Mouse (Mus musculus): ENCODE measurements at regions not wholly inside any gene's neighbourhood (a gene's known extent, or its start where the extent isn't known, plus 50 kb on each side); places are given as distances from the start of the nearest gene placed in this dataset.
A peak's percentile ranks its signal among the peaks of the same experiment; 100 is the strongest.

DNA sequence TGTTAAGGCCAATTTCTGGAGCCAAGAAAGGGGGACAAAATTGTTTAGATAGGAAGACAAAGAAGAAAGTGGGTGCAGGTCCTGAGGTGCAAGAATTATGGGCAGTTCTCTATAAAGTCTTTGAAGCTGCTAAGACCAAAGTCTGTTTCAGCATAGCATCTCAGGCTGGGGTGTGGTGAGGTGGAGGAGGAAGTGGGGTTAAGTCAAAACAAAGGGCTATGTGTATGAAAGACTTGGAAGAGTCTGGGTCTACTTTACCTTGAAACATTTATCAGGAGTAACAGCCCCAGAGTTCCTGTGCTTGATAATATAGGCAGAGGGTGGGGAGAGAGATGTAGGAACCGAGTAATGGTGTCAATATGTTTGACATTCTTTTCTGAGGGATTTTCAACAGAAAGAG, 125.4 kb upstream of the Tex13c2 start:
- WGBS: 61% methylated on average over 1 of the region's 1 CpGs
- Histone ChIP-seq H3K36me3 (no peaks in the 10 kb centered on the region), H3K9ac (no peak overlapping the region), H3K27me3 (no peaks in the 10 kb centered on the region), H3K4me1 (no peaks in the 10 kb centered on the region), H3K4me2 (no peak overlapping the region), H3K4me3 (no peak overlapping the region), H3K27ac (no peak overlapping the region), H3K9me3 (no peaks in the 10 kb centered on the region)
- no peak for ATAC-seq (ENCODE audit: insufficient number of reproducible peaks, low FRiP score, low TSS enrichment, low read depth)

DNA sequence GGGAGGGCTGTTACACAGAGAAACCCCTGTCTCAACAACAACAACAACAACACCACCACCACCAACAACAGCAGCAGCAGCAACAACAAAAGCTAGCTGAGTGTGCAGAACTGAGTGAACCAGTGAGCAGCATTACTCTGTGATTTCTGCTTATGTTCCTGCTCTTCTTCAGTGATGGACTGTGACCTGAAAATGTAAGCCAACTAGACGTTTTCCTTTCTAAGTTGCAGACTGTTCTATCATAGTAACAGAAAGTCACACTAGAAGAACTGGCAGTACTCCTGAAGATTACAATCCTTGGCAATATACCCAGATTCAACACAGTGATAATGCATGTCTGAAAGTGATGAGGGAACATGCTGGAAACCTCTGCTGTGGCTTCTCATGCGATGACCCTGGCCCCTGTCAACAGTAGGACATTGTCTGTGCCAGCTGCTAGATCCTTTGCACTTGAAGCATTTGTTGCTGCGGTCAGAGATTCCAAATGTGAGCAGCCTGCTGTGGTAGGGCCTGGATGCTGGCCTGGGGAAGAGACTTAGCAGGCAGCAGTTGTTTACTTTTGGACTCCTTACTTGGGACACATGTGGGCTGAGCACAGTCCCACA, 115.6 kb upstream of the Tex13c2 start:
- no peak for ATAC-seq (ENCODE audit: insufficient number of reproducible peaks, low FRiP score, low TSS enrichment, low read depth)
- no peak overlapping the region for H3K27ac ChIP-seq

DNA sequence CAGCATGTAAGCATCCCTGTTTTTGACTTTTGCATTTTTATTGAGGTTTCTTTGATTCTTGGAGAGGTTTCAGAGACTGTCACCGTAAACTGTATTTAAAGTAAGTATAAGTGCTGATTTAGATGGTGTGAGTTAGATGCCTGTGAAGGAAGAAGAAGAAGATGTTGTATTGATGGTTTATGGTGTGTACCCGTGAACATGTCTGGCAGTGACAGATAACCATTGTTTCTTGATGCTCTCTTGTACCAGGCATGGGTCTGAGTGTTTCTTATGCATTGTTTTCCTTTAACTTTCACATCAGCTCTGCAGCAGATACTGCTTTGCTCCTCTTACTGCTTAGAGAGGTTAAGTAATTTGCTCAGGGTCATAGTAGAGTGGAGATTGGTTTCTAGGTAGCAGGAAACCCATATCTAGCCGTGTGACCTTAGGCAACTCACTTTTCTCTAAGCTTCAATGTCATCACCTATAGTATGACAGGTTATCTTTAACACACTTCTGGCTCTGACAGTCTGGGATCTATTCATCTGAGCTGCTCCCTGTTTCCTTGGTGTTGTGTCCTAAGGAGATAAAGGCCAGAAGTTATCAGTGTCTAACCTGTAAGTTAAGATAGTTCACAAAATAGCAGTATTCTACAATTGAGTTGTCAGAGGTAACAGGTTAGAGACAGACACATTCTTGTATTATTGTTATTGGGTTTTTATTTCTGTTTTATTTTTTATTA, 95.5 kb upstream of the Tex13c2 start:
- Histone ChIP-seq H3K4me1 (no peaks in the 10 kb centered on the region), H3K4me2 (no peak overlapping the region), H3K27ac (no peak overlapping the region), H3K4me3 (no peak overlapping the region), H3K9ac (no peak overlapping the region), H3K27me3 (no peaks in the 10 kb centered on the region), H3K36me3 (no peaks in the 10 kb centered on the region), H3K9me3 (no peaks in the 10 kb centered on the region)
- 73% methylated on average over 3 of the region's 3 CpGs for WGBS
- no peak for ATAC-seq (ENCODE audit: insufficient number of reproducible peaks, low FRiP score, low TSS enrichment, low read depth)

More for the DNA sequence above, 115.6 kb upstream of the Tex13c2 start:
- Histone ChIP-seq H3K36me3 (no peaks in the 10 kb centered on the region), H3K9me3 (no peaks in the 10 kb centered on the region), H3K4me2 (no peak overlapping the region), H3K27me3 (no peaks in the 10 kb centered on the region), H3K4me1 (no peaks in the 10 kb centered on the region), H3K9ac (no peak overlapping the region), H3K4me3 (no peak overlapping the region)
- 61% methylated on average over 3 of the region's 3 CpGs for WGBS

DNA sequence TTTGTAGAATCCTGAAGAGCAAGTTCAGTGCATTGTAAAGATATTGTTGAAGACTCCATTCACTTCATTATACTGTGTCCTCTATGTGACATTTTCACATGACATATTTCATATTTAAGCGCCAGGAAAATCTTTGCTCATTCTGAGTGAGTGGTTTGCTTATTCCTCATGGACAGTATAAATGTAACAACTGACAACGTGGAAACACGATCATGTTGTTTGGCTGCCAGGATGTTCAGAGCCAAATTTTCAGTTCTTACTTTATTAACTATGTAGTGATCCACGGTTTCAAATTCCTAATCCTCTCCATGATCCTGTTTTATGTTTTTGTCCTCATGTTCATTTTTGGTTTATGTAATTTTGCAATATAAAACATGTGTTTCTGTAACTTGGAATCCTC, 93.0 kb upstream of the Tex13c2 start:
- Histone ChIP-seq H3K4me1 (no peaks in the 10 kb centered on the region), H3K9me3 (no peaks in the 10 kb centered on the region), H3K27me3 (no peaks in the 10 kb centered on the region), H3K9ac (no peak overlapping the region), H3K27ac (no peak overlapping the region), H3K4me2 (no peak overlapping the region), H3K4me3 (no peak overlapping the region), H3K36me3 (no peaks in the 10 kb centered on the region)
- 51% methylated on average over 4 of the region's 4 CpGs for WGBS
- no peak for ATAC-seq (ENCODE audit: insufficient number of reproducible peaks, low FRiP score, low TSS enrichment, low read depth)

DNA sequence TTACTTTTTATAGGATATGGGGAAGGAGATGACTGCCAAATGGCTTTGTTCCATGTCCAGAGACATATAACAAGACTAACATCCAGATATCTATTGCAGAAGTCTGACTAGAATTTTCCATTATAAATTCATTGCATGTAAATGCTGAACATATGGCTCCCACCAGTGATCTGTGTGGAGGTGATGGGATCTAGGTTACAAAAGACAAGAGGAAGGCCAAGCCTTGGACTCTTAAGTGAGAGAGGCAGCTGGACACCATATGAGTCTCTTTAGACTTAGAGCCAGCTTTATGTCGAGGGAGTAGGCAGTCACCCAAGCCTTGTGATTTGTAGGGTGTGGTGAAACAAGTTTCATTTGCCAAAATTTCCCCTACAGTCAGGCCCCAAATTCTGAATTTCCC, 90.7 kb upstream of the Tex13c2 start:
- Histone ChIP-seq H3K4me1 (no peaks in the 10 kb centered on the region), H3K27ac (0 out of 2 replicates have a peak overlapping the region, but pooled peaks have one; percentile 54), H3K9me3 (no peaks in the 10 kb centered on the region), H3K27me3 (no peaks in the 10 kb centered on the region), H3K4me3 (no peak overlapping the region), H3K36me3 (no peaks in the 10 kb centered on the region), H3K9ac (no peak overlapping the region), H3K4me2 (no peak overlapping the region)
- ATAC-seq (ENCODE audit: insufficient number of reproducible peaks, low FRiP score, low TSS enrichment, low read depth): peak; percentile 90
- 38% methylated on average over 1 of the region's 1 CpGs for WGBS

DNA sequence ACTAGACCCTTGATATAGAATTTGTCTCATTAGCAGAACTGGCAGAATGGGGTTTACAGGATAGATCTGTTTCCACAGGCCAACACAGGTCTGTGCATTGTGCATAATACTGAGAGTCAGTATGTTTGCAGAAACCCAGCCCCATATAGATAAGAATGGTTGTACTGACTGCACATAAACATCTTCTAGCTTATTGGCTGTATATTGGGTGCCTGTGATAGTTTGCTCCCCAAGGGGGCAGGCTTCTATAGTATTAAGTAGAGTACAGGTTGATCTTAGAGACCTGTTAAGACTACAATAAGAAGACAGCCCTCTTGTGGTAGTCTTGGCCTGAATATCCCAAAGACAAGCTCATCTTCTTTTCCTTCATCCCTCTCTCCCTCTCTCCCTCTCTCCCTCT, 90.1 kb upstream of the Tex13c2 start:
- Histone ChIP-seq H3K9ac (no peak overlapping the region), H3K36me3 (no peaks in the 10 kb centered on the region), H3K27me3 (no peaks in the 10 kb centered on the region), H3K4me3 (no peak overlapping the region), H3K9me3 (no peaks in the 10 kb centered on the region), H3K4me2 (no peak overlapping the region), H3K27ac (peak overlapping the region; percentile 54; the same call in 1 of the 2 replicates), H3K4me1 (no peaks in the 10 kb centered on the region)
- ATAC-seq (ENCODE audit: insufficient number of reproducible peaks, low FRiP score, low TSS enrichment, low read depth): peak; percentile 44; the same call in 1 of the 2 replicates

DNA sequence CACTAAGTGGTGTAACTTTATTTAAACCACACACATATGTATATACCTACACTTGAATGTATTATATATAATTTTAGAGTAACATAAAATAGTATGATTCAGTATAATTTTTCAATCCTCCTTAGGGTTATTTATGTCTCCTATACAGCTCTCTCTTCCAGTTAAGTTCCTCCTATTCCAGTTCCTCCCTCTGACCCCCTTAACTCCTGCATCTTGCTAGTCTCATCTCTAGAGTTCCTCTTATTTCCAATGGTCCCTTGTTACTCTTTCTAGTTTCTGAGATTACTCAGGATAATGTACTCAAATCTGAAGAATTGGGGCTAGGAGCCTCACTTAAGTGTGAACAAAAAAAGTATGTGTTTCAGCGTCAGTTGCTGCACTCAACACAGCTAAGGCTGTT, 88.4 kb upstream of the Tex13c2 start:
- no peak for ATAC-seq (ENCODE audit: insufficient number of reproducible peaks, low FRiP score, low TSS enrichment, low read depth)
- no peaks in the 10 kb centered on the region for H3K36me3 ChIP-seq
- H3K27me3 ChIP-seq: no peaks in the 10 kb centered on the region
- 90% methylated on average over 1 of the region's 1 CpGs for WGBS
- no peak overlapping the region for H3K9ac ChIP-seq
- no peak overlapping the region for H3K4me3 ChIP-seq
- no peak overlapping the region for H3K27ac ChIP-seq
- no peaks in the 10 kb centered on the region for H3K4me1 ChIP-seq
- no peak overlapping the region for H3K4me2 ChIP-seq
- H3K9me3 ChIP-seq: no peaks in the 10 kb centered on the region

DNA sequence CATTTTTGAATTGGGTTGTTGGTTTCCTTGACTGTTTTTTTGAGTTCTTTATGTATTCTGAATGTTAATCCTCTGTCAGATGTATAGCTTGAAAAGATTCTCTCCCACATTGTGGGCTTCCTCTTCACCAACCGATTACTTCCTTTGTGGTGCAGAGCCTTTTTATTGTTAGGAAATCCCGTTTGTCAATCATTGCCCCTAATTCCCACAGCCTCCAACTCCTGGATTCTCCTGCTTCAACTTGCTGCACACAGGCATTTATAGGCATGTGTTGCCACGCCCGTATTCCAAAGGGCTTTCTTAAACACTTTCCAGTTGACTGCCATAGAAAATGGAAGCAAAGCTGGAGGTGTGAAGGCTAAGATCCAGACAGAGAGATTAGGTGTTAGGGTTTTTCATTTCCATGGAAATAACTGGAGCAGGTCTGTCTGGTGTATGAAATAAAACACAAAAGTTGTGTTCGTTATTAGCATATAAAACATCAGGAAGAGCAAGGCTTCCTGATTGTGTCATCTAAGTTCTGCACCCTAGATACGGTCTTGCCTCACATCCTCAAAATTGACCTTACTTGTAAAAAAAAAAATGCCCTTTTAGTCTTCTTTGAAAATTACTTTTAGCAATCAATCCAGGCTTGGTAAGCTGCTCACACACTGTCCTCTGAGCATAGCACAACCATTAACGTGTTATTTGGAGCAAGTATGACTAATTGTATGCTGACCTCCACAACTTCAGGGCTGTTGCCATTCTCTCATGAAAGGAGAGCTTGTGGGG, 87.7 kb upstream of the Tex13c2 start:
- Histone ChIP-seq H3K9me3 (no peaks in the 10 kb centered on the region), H3K4me1 (no peaks in the 10 kb centered on the region), H3K4me3 (no peak overlapping the region), H3K4me2 (no peak overlapping the region), H3K9ac (no peak overlapping the region), H3K27ac (no peak overlapping the region), H3K36me3 (no peaks in the 10 kb centered on the region), H3K27me3 (no peaks in the 10 kb centered on the region)
- WGBS: 65% methylated on average over 7 of the region's 7 CpGs
- no peak for ATAC-seq (ENCODE audit: insufficient number of reproducible peaks, low FRiP score, low TSS enrichment, low read depth)

DNA sequence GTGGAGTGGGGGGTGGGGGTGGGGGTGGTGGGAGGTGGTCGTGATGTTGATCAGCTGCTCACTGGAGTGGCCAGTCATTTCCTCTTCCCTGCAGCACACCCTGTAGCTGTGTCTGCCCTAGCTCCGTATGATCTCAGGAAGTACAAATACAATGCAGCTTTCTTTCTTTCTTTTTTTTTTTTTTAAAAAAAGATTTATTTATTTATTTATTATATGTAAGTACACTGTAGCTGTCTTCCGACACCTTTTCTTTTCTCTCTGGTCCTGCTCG, 87.2 kb upstream of the Tex13c2 start:
- H3K4me3 ChIP-seq: no peak overlapping the region
- ATAC-seq (ENCODE audit: insufficient number of reproducible peaks, low FRiP score, low TSS enrichment, low read depth): no peak
- H3K27me3 ChIP-seq: no peaks in the 10 kb centered on the region
- no peak overlapping the region for H3K9ac ChIP-seq
- no peak overlapping the region for H3K4me2 ChIP-seq
- no peaks in the 10 kb centered on the region for H3K4me1 ChIP-seq
- no peak overlapping the region for H3K27ac ChIP-seq
- H3K9me3 ChIP-seq: no peaks in the 10 kb centered on the region
- no peaks in the 10 kb centered on the region for H3K36me3 ChIP-seq
- WGBS: 57% methylated on average over 4 of the region's 4 CpGs

DNA sequence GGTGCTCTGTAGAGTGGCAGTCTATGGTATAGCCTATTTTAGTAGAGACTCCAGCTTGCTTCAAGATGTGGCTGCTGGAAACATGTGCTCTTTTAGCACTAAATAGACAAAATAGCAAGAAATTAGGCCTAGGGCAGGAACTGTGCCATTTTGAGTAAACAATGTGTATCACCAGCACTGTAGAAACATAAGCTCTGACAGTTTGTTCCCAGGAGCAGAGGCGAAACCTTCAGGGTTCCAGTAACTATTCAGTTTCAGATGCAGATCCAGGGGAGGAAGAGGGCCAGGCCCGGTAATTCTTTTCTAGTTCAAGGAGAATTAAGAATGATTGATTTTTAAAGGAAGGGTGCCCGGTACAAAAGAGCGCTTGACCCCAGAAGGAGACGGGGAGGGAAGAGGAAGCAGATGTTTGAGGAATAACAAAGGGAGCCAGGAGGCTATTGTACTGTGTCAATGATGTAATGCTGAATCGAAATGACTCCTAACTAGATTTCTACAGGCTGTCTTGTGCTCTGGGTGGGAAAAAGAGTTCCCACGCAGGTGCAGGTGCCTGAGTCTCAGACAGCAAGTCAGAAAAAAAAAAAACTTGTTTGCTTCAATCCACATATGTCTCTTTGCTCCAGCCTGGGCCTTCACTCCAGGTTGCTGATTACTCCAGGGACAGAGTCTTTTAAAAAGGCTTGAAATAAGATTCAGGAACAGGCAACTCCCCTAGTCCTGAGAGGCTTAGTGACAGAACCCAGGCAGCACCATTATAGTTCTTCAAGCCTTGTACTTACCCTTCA, 57.4 kb upstream of the Tex13c2 start:
- Histone ChIP-seq H3K9me3 (no peaks in the 10 kb centered on the region), H3K4me2 (no peak overlapping the region), H3K36me3 (no peaks in the 10 kb centered on the region), H3K27me3 (no peaks in the 10 kb centered on the region), H3K9ac (no peak overlapping the region), H3K4me3 (no peak overlapping the region), H3K27ac (no peak overlapping the region), H3K4me1 (no peaks in the 10 kb centered on the region)
- WGBS: 44% methylated on average over 7 of the region's 7 CpGs
- ATAC-seq (ENCODE audit: insufficient number of reproducible peaks, low FRiP score, low TSS enrichment, low read depth): no peak
